Mouse (Mus musculus) limb, embryonic 14.5 days (tissue): ENCODE data around the gene Numb. TPM values are rescaled to one million over a fixed set of nuclear protein-coding genes. Genes with fewer than 3 reads are reported as not detected.

Source experiments
- ATAC-seq: fragments of 200-750 bp; cut with Nextera tagmentation; 2 replicates; pipeline ENCODE4 v1.8.0; 2017; ENCODE audit warnings: low read depth, moderate number of reproducible peaks, moderate TSS enrichment; ENCODE audit not compliant: low FRiP score
- DNase-seq: peaks from one replicate; pipeline ENCODE4 v3.0.0-alpha.2; 2015; ENCODE audit warnings: low spot score
- H3K27ac ChIP-seq: fragments of 300-500 bp; sonication (generic); replicated peaks from 2 replicates; pipeline ENCODE4 v1.5.1; 2014; ENCODE audit warnings: low read depth, mild to moderate bottlenecking, low read length, moderate library complexity, mixed read lengths
- H3K27me3 ChIP-seq: fragments of 300-500 bp; sonication (generic); 2 replicates; pipeline ENCODE4 v1.6.1; 2014; ENCODE audit warnings: low read length, mixed read lengths; ENCODE audit not compliant: control insufficient read depth, insufficient read depth
- H3K36me3 ChIP-seq: fragments of 300-500 bp; sonication (generic); 2 replicates; pipeline ENCODE4 v1.6.1; 2014; ENCODE audit warnings: mild to moderate bottlenecking, low read length, moderate library complexity, mixed read lengths; ENCODE audit not compliant: control insufficient read depth, insufficient read depth
- H3K4me1 ChIP-seq: fragments of 300-500 bp; sonication (generic); 2 replicates; pipeline ENCODE4 v1.6.1; 2014; ENCODE audit warnings: antibody characterized with exemption, low read length, mixed read lengths; ENCODE audit not compliant: control insufficient read depth, insufficient read depth
- H3K4me2 ChIP-seq: fragments of 300-500 bp; sonication (generic); replicated peaks from 2 replicates; pipeline ENCODE4 v1.6.1; 2014; ENCODE audit warnings: low read depth, mild to moderate bottlenecking, low read length, moderate library complexity; ENCODE audit not compliant: severe bottlenecking
- H3K4me3 ChIP-seq: fragments of 300-500 bp; sonication (generic); replicated peaks from 2 replicates; pipeline ENCODE4 v1.5.1; 2014; ENCODE audit warnings: low read length
- H3K9ac ChIP-seq: fragments of 300-500 bp; sonication (generic); 2 replicates; pipeline ENCODE4 v1.6.1; 2014; ENCODE audit warnings: mild to moderate bottlenecking, low read depth, low read length, moderate library complexity; ENCODE audit not compliant: severe bottlenecking
- H3K9me3 ChIP-seq: fragments of 300-500 bp; sonication (generic); 2 replicates; pipeline ENCODE4 v1.6.1; 2016; ENCODE audit warnings: low read length; ENCODE audit not compliant: control insufficient read depth
- POLR2A ChIP-seq: fragments of 200-500 bp; IDR thresholded peaks from 2 replicates; pipeline ENCODE4 v1.8.0; 2012; ENCODE audit warnings: inconsistent platforms, mild to moderate bottlenecking, moderate library complexity, borderline replicate concordance; ENCODE audit not compliant: insufficient read depth, insufficient read length; ENCODE audit errors: extremely low read depth
- WGBS: fragments of 180-500 bp; shearing (Covaris S2); extraction: QIAGEN DNeasy Blood & Tissue Kit; methylation state at CpG from one replicate; pipeline ENCODE4 v1.1.7; 2014; 5-methylcytosine and 5-hydroxymethylcytosine counted together
- polyA plus RNA-seq, 2 experiments: library from polyadenylated mRNA; depleted of rRNA in 1 of 2; stranded (reverse) in 1 of 2; unstranded in 1 of 2; fragments of >200 nt; fragmentation: Nextera tagmentation in 1 of 2; extraction: Ambion mirVana in 1 of 2; gene quantifications; 2 replicates each; pipeline versions ENCODE4 v1.2.1 to v1.2.3; 2012 to 2014

Gene Numb
- polyA plus RNA-seq, 2 experiments = 31.3 to 53.8 TPM

DNA sequence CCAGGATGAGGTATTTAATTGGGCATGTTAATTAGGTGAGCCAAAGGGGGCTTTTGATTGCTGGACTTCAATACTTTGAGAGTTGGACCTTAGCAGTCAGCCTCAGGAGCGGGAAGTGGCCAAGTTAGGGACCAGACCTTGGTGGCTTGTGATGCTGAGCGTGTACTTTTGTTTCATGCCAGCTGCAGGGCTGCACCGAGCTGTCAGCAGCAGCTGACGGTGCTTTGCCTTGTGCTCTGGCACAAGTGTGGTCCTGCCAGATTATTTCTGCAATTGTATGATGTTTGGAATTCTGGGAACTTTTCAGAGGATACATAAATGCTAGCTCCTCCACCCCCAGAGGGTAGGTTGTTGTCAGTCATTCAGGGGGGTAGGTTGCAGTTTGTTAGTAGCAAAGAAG, 136.4 kb downstream of the Numb start:
- H3K27me3 ChIP-seq = no peaks in the 10 kb centered on the region
- no peak overlapping the region for H3K4me3 ChIP-seq
- DNase-seq (no peak), ATAC-seq (no peak)
- no peaks in the 10 kb centered on the region for H3K9me3 ChIP-seq
- no peaks in the 10 kb centered on the region for H3K36me3 ChIP-seq
- no peak overlapping the region for H3K4me2 ChIP-seq
- no peak overlapping the region for H3K27ac ChIP-seq
- no peak for TF ChIP-seq POLR2A
- H3K4me1 ChIP-seq = no peaks in the 10 kb centered on the region
- WGBS = 59% methylated on average over 4 of the region's 4 CpGs
- H3K9ac ChIP-seq = no peak overlapping the region

DNA sequence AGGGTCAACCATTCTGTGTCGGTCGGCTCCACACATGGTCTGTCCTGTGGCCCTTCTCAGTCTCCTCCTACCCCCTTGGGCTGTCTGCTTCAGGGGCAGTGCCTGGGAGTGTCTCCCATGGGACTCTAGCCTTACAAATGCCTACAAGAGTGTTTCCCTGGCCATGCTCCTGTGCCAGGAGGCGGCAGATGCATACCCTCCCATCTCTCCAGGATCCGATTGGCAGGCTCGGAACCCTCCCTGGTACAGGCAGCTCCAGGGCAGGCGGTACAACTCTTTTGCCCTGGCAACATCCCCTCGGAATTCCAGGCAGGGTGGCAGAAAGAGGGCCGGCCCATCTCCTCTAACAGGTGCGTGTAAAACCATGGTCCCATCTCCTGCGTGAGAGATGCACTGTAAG, 139.1 kb downstream of the Numb start:
- TF ChIP-seq POLR2A = no peak
- Histone ChIP-seq H3K9me3 (no peaks in the 10 kb centered on the region), H3K4me1 (no peaks in the 10 kb centered on the region), H3K27me3 (no peaks in the 10 kb centered on the region), H3K4me2 (no peak overlapping the region), H3K36me3 (no peaks in the 10 kb centered on the region), H3K27ac (no peak overlapping the region), H3K9ac (no peak overlapping the region), H3K4me3 (no peak overlapping the region)
- no peak for DNase-seq
- ATAC-seq = no peak
- WGBS = 89% methylated on average over 10 of the region's 10 CpGs

DNA sequence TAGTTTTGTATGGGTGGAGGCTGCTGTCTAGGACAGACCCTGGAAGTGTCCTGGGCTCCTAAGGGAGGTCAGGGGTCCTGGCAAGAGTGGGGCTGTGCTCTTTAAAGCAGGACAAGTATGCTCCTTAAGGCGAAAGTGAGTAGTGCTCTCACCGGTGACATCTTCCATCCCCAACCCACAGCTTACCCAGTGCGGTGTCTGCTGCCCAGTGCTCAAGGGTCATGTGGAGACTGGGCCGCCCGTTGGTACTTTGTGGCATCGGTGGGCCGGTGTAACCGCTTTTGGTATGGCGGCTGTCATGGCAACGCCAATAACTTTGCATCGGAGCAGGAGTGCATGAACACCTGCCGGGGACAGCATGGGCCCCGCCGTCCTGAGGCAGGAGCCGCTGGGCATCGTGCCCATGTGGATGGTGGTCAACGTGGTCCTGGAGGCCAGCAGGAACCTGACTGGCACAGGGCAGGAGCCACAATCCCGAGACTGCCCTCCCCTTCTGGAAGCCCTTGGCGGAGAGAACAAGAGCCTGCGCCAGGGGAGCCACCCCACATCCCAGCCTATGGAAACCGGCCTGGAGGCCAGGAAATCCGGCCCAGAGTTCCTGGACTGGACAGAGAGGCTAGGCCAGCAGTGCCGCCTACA, 140.0 kb downstream of the Numb start:
- 73% methylated on average over 22 of the region's 23 CpGs for WGBS
- H3K4me1 ChIP-seq = no peaks in the 10 kb centered on the region
- H3K4me3 ChIP-seq = no peak overlapping the region
- DNase-seq (no peak), ATAC-seq (no peak)
- H3K27me3 ChIP-seq = no peaks in the 10 kb centered on the region
- H3K27ac ChIP-seq = no peak overlapping the region
- no peak overlapping the region for H3K4me2 ChIP-seq
- TF ChIP-seq POLR2A = no peak
- H3K36me3 ChIP-seq = no peaks in the 10 kb centered on the region
- no peaks in the 10 kb centered on the region for H3K9me3 ChIP-seq
- no peak overlapping the region for H3K9ac ChIP-seq

DNA sequence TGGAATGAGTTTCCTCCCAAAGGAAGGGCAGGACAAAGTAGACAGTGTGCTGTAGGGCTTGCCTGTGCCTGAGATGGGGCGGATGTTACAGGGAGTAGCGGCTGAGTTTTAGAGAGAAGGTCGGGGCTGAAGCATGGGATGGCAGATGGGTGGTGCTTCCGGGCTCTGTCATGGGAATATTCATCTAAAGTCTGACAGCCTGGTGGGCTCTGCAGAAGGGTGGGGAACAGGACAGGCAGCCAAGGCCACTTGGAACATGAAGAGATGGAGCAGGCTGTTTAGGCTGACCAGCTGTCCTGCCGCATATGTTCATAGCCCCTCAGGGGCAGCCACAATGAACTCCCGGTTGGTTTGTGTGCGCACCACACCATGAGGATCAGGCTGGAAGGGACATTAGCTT, 140.5 kb downstream of the Numb start:
- Histone ChIP-seq H3K27ac (no peak overlapping the region), H3K27me3 (no peaks in the 10 kb centered on the region), H3K4me3 (no peak overlapping the region), H3K9ac (no peak overlapping the region), H3K4me1 (no peaks in the 10 kb centered on the region), H3K36me3 (no peaks in the 10 kb centered on the region), H3K4me2 (no peak overlapping the region), H3K9me3 (no peaks in the 10 kb centered on the region)
- ATAC-seq (no peak), DNase-seq (no peak)
- TF ChIP-seq POLR2A = no peak
- WGBS = 67% methylated on average over 7 of the region's 7 CpGs

DNA sequence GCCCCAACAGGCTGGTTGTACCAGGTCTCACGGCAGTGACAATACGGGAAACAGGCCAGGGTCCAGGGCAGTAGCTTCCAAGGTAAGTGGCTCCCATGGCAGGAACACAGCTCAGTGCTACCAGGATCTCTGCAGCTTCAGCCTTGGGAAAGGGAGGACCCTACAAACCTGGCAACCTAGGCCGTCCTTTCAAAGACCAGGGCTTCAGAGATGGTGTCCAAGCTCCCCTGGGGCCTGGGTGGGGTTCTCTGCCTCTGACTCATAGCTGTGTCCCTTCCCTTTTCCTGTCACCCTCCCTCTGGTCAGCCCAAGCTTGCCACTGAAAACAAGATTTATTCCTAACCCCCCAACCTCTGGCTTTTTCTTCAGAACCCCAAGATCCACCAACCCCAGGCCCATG, 141.6 kb downstream of the Numb start:
- H3K4me3 ChIP-seq = no peak overlapping the region
- H3K4me2 ChIP-seq = no peak overlapping the region
- no peaks in the 10 kb centered on the region for H3K36me3 ChIP-seq
- H3K9ac ChIP-seq = no peak overlapping the region
- 70% methylated on average over 3 of the region's 3 CpGs for WGBS
- ATAC-seq = no peak
- TF ChIP-seq POLR2A = no peak
- H3K27ac ChIP-seq = no peak overlapping the region
- no peaks in the 10 kb centered on the region for H3K9me3 ChIP-seq
- no peak for DNase-seq
- H3K27me3 ChIP-seq = no peaks in the 10 kb centered on the region
- no peaks in the 10 kb centered on the region for H3K4me1 ChIP-seq

DNA sequence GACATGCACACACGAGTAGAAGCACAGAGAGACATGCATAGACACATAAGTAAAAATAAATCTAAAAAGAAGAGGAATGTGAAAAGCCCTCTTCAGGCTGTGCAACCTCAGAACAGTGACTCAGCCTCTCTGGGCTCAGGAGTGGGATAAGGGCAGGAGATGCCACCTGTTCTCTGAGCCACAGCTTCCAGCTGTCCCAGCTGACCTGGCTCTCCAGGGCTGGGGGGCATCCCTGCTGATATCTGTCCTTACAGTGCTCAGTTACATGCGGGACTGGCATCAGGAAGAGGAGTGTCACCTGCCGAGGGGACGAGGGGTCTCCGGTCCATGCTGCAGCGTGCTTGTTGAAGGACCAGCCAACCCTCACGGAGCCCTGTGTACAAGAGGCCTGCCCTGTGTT, 145.0 kb downstream of the Numb start:
- no peaks in the 10 kb centered on the region for H3K27me3 ChIP-seq
- 83% methylated on average over 7 of the region's 7 CpGs for WGBS
- no peak for ATAC-seq
- H3K4me2 ChIP-seq = no peak overlapping the region
- H3K9ac ChIP-seq = no peak overlapping the region
- no peaks in the 10 kb centered on the region for H3K4me1 ChIP-seq
- H3K27ac ChIP-seq = no peak overlapping the region
- no peak for TF ChIP-seq POLR2A
- DNase-seq = no peak
- no peaks in the 10 kb centered on the region for H3K9me3 ChIP-seq
- no peak overlapping the region for H3K4me3 ChIP-seq
- no peaks in the 10 kb centered on the region for H3K36me3 ChIP-seq
